In genomic region chr17:43649641-43650436, GRCm38 (mm10) we compare ENCODE assay signal across 11 mouse cellular contexts. TPM values are rescaled to one million over a fixed set of nuclear protein-coding genes. Genes with fewer than 3 reads are reported as not detected.
DNase-seq lines count a peak whose midpoint lies in the region; TF ChIP-seq lines count a peak whose summit lies in the region.
"Had no signal": no experiment of that assay in that cellular context is flagged by ENCODE, and none has a peak within 500 bp of the region (broad histone marks: within the 10 kb centered on the region; RNA-seq: fewer than 3 reads in every experiment).

No protein-coding gene starts in this region.

- no peak overlapping the region for H3K27ac ChIP-seq in ES-E14 (ENCODE audit: insufficient read depth, low read depth, low read length, poor library complexity, severe bottlenecking)
- H3K27ac ChIP-seq: limb, embryonic 15.5 days; neural tube, embryonic 15.5 days had no signal

- peak; percentile 18 for DNase-seq in cerebellum, adult 9-10 months
- no peak for DNase-seq in cerebellum, adult 8-10 months
- DNase-seq in layer of hippocampus, adult 9-10 months (ENCODE audit: low spot score) = peak; percentile 17
- no peak for DNase-seq in layer of hippocampus, adult 9-11 months
- peak; percentile 63 for DNase-seq in ES-E14 (ENCODE audit: low read depth, low spot score)
- peak; percentile 25 for DNase-seq in mesoderm, embryonic 11.5 days (ENCODE audit: low read depth, low spot score)
- DNase-seq in urinary bladder, adult 2 months (ENCODE audit: low spot score) = no peak
- DNase-seq in right cerebral cortex, postnatal 4 days = no peak
- DNase-seq: kidney, adult 11 months had no signal

- no peak overlapping the region for H3K4me3 ChIP-seq in ES-E14 (ENCODE audit: insufficient read depth in 1 of 2, low read depth in 1 of 2, low read length in 2 of 2, poor library complexity in 1 of 2, severe bottlenecking in 1 of 2)
- H3K4me3 ChIP-seq: limb, embryonic 15.5 days; neural tube, embryonic 15.5 days had no signal

- H3K9me3 ChIP-seq in ES-E14 (ENCODE audit: control insufficient read depth, insufficient read depth, low read depth, low read length) = no peaks in the 10 kb centered on the region
- H3K9me3 ChIP-seq: limb, embryonic 15.5 days; neural tube, embryonic 15.5 days had no signal

- peaks cover 5% of the 10 kb centered on the region; the same call in 1 of the 2 replicates for H3K36me3 ChIP-seq in ES-E14 (ENCODE audit: control insufficient read depth, insufficient read depth, low read length, poor library complexity, severe bottlenecking)

- H3K4me1 ChIP-seq in ES-E14 (ENCODE audit: control insufficient read depth in 2 of 2, insufficient read depth in 2 of 2, low read length in 2 of 2, poor library complexity in 1 of 2) = peaks cover 0 to 6% of the 10 kb centered on the region in 2 experiments; a peak in 1 of 4 replicates
- H3K4me1 ChIP-seq: limb, embryonic 15.5 days; neural tube, embryonic 15.5 days had no signal

- in situ Hi-C loops in ES-E14 (cut with MboI; ENCODE audit: low sequenced_read_pairs in 2 of 2, unreplicated experiment in 2 of 2) = no loop called here

- no peak overlapping the region for H3K9ac ChIP-seq in ES-E14 (ENCODE audit: insufficient read depth, low read depth, low read length, poor library complexity, severe bottlenecking)
- H3K9ac ChIP-seq: limb, embryonic 15.5 days; neural tube, embryonic 15.5 days had no signal

TF ChIP-seq in ES-E14, 5 proteins besides CTCF, POLR2A, EP300 and RAD21:
- TF ChIP-seq ZC3H11A (IDR thresholded peaks at IDR 0.05; ENCODE audit: borderline replicate concordance, low read depth, low read length) (no peak), ZNF384 (IDR thresholded peaks at IDR 0.05; ENCODE audit: low read depth, low read length) (no peak)

RNA-seq across cellular contexts. Expression of gene Slc25a27, which starts 17.2 kb away (rescaled TPM):
- 5.5 and 6.7 TPM in 2 replicates for total RNA-seq in ES-E14 (2012; rRNA removed)
- polyA plus RNA-seq in urinary bladder, adult 2 months (2012; rRNA removed) = 11.2 and 12.3 TPM in 2 replicates

RNA-seq across cellular contexts. Expression of gene Cyp39a1, which starts 17.4 kb away (rescaled TPM):
- 1.6 and 1.8 TPM in 2 replicates for total RNA-seq in ES-E14 (2012; rRNA removed)
- polyA plus RNA-seq in urinary bladder, adult 2 months (2012; rRNA removed) = 9.9 and 10.5 TPM in 2 replicates

RNA-seq across cellular contexts. Expression of gene Tdrd6, which starts 19.7 kb away (rescaled TPM):
- 0.16 and 0.27 TPM in 2 replicates for total RNA-seq in ES-E14 (2012; rRNA removed)
- polyA plus RNA-seq in urinary bladder, adult 2 months (2012; rRNA removed) = 0.14 and 0.38 TPM in 2 replicates

Comparison
In these comparisons a context has a peak if more than half of its experiments do, and no peak if none do; other contexts are left out.
1. DNase-seq: peak in cerebellum, adult 9-10 months (single experiment), layer of hippocampus, adult 9-10 months (single experiment), ES-E14 (single experiment) and mesoderm, embryonic 11.5 days (single experiment); none in cerebellum, adult 8-10 months (single experiment), layer of hippocampus, adult 9-11 months (single experiment), urinary bladder, adult 2 months (single experiment) and right cerebral cortex, postnatal 4 days (single experiment).